Mouse (Mus musculus): ENCODE results near the gene Slfn8. TPM values are rescaled to one million over a fixed set of nuclear protein-coding genes. Genes with fewer than 3 reads are reported as not detected.

The Slfn8 gene
- polyA plus RNA-seq (2012; rRNA removed; ENCODE audit: low replicate concordance), result 0.40 and 1.5 TPM in 2 replicates

GRCm38 (mm10) chr11:83020621-83021020 is at the start of gene Slfn8:
Gene Slfn8, minus strand, starts transcription at chr11:83020810.

GRCm38 (mm10) chr11:83064946-83065345 is 44.3 kb upstream of the Slfn8 start, which contains the start of gene Slfn2:
Gene Slfn2, plus strand, starts transcription at chr11:83065112.

GRCm38 (mm10) chr11:82991469-82992166 is 29.0 kb downstream of the Slfn8 start, which contains the start of gene Slfn9:
Gene Slfn9, minus strand, starts transcription at chr11:82991830.

Other genes with a start within 250 kb of the Slfn8 start
- 12.0 and 35.2 TPM in 2 replicates for gene Lig3, start 239.7 kb downstream of the Slfn8 start, polyA plus RNA-seq (2012; rRNA removed; ENCODE audit: low replicate concordance)
- gene Rffl, start 149.6 kb downstream of the Slfn8 start, polyA plus RNA-seq (2012; rRNA removed; ENCODE audit: low replicate concordance), result 12.6 and 19.7 TPM in 2 replicates
- gene Rad51d, start 130.2 kb downstream of the Slfn8 start, polyA plus RNA-seq (2012; rRNA removed; ENCODE audit: low replicate concordance), result 21.9 and 36.2 TPM in 2 replicates
- 1.0 and 4.9 TPM in 2 replicates for gene Fndc8, start 128.7 kb downstream of the Slfn8 start, polyA plus RNA-seq (2012; rRNA removed; ENCODE audit: low replicate concordance)
- 23.3 and 60.5 TPM in 2 replicates for gene Nle1, start 112.4 kb downstream of the Slfn8 start, polyA plus RNA-seq (2012; rRNA removed; ENCODE audit: low replicate concordance)
- 11.4 and 20.0 TPM in 2 replicates for gene Unc45b, start 110.3 kb downstream of the Slfn8 start, polyA plus RNA-seq (2012; rRNA removed; ENCODE audit: low replicate concordance)
- 23.4 and 39.9 TPM in 2 replicates for gene Slfn5, start 69.5 kb downstream of the Slfn8 start, polyA plus RNA-seq (2012; rRNA removed; ENCODE audit: low replicate concordance)
- gene Slfn9, start 29.0 kb downstream of the Slfn8 start, polyA plus RNA-seq (2012; rRNA removed; ENCODE audit: low replicate concordance), result 0.95 and 3.2 TPM in 2 replicates
- gene Slfn2, start 44.3 kb upstream of the Slfn8 start, polyA plus RNA-seq (2012; rRNA removed; ENCODE audit: low replicate concordance), result 7.2 and 12.0 TPM in 2 replicates
- 0.59 and 1.6 TPM in 2 replicates for gene Slfn1, start 96.0 kb upstream of the Slfn8 start, polyA plus RNA-seq (2012; rRNA removed; ENCODE audit: low replicate concordance)
- gene Slfn4, start 154.4 kb upstream of the Slfn8 start, polyA plus RNA-seq (2012; rRNA removed; ENCODE audit: low replicate concordance), result 0.26 and 1.0 TPM in 2 replicates
- gene Slfn3, start 170.5 kb upstream of the Slfn8 start, polyA plus RNA-seq (2012; rRNA removed; ENCODE audit: low replicate concordance), result 1.1 TPM in 2 replicates

Measured in subcutaneous adipose tissue, adult 2 months (tissue).